9 mouse cellular contexts compared by ENCODE assay signal in the genomic region with DNA sequence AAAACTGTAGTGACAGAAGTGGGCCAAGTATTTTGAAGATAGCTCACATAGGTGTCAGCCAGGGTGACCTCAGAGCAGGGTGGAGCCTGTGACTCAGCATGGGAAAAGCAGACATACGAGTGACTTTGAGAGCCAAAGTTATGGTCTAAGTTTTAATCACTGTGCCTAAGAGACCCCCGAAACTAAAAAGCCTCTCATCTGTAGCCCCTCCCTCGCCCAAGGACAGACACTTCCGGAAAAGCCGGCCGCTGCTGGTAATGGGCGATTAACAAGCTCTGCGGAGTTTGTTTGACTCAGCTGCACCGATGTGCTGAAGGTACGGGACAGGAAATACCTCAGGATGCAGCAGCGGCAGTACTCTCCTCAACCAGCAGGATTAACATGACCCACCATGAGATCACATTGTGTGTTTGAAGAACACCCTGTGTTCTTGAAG.
DNase-seq lines count a peak whose midpoint lies in the region; ATAC-seq and TF ChIP-seq lines count a peak whose summit lies in the region.
"Had no signal": no experiment of that assay in that cellular context is flagged by ENCODE, and none has a peak within 500 bp of the region (broad histone marks: within the 10 kb centered on the region; RNA-seq: fewer than 3 reads in every experiment).

No protein-coding gene starts in this region.

- H3K27me3 ChIP-seq in hindbrain, postnatal 0 days (ENCODE audit: insufficient read depth, low read length), result no peaks in the 10 kb centered on the region
- H3K27me3 ChIP-seq in hindbrain, embryonic 12.5 days, result no peaks in the 10 kb centered on the region
- H3K27me3 ChIP-seq: limb, embryonic 15.5 days had no signal

- no peak overlapping the region for H3K4me3 ChIP-seq in hindbrain, postnatal 0 days (ENCODE audit: low read length)
- no peak overlapping the region for H3K4me3 ChIP-seq in hindbrain, embryonic 12.5 days
- H3K4me3 ChIP-seq: limb, embryonic 15.5 days had no signal

- H3K9ac ChIP-seq in hindbrain, postnatal 0 days (replicated peaks; ENCODE audit: low read length), result no peak overlapping the region
- H3K9ac ChIP-seq in hindbrain, embryonic 12.5 days, result no peak overlapping the region
- H3K9ac ChIP-seq: limb, embryonic 15.5 days had no signal

- DNase-seq in hindbrain, postnatal 0 days (ENCODE audit: low spot score), result peak; percentile 8
- DNase-seq in R1 (ENCODE audit: low read depth, low spot score), result peak; percentile 92
- peak; percentile 28 to 43 for DNase-seq in heart, postnatal 36 days
- no peak for DNase-seq in ovary, adult 18-20 months (ENCODE audit: low spot score)
- DNase-seq in left cerebral cortex, postnatal 4 days, result no peak

- H3K36me3 ChIP-seq in hindbrain, postnatal 0 days (ENCODE audit: insufficient read depth, low read length), result no peaks in the 10 kb centered on the region
- H3K36me3 ChIP-seq in hindbrain, embryonic 12.5 days, result no peaks in the 10 kb centered on the region
- H3K36me3 ChIP-seq: limb, embryonic 15.5 days had no signal

- peak; percentile 45 for TF ChIP-seq CTCF in hindbrain, postnatal 0 days (IDR thresholded peaks at IDR 0.05; ENCODE audit: low read depth)

- H3K27ac ChIP-seq in hindbrain, postnatal 0 days, result no peak overlapping the region
- H3K27ac ChIP-seq in hindbrain, embryonic 12.5 days, result no peak overlapping the region
- H3K27ac ChIP-seq: limb, embryonic 15.5 days had no signal

- no peaks in the 10 kb centered on the region for H3K9me3 ChIP-seq in hindbrain, postnatal 0 days (ENCODE audit: low read length)
- no peaks in the 10 kb centered on the region for H3K9me3 ChIP-seq in hindbrain, embryonic 12.5 days (replicated peaks)
- H3K9me3 ChIP-seq: limb, embryonic 15.5 days had no signal

- 79% methylated on average over 11 of the region's 11 CpGs for WGBS in hindbrain, postnatal 0 days
- 77% methylated on average over 11 of the region's 11 CpGs for WGBS in hindbrain, embryonic 12.5 days

- ATAC-seq in hindbrain, postnatal 0 days, result no peak
- no peak for ATAC-seq in hindbrain, embryonic 12.5 days (ENCODE audit: low FRiP score)
- peak; percentile 74 for ATAC-seq in megakaryocyte-erythroid progenitor cell, adult 5-6 weeks (replicated peaks; ENCODE audit: low FRiP score, low TSS enrichment, poor library complexity, severe bottlenecking)
- no peak for ATAC-seq in frontal cortex, adult (ENCODE audit: low TSS enrichment)

- intact Hi-C loops in heart, postnatal 36 days (cut with DNase I), result loop anchor here (5.0 kb wide), 2 partner anchors 124 to 384 kb away; no protein-coding TSS in a partner anchor
- intact Hi-C loops in left cerebral cortex, postnatal 4 days (cut with DNase I), result loop anchor here (5.0 kb wide), 2 partner anchors 184 to 254 kb away; a partner anchor contains a TSS

- H3K4me2 ChIP-seq in hindbrain, postnatal 0 days (ENCODE audit: low read depth, low read length), result no peak overlapping the region
- H3K4me2 ChIP-seq in hindbrain, embryonic 12.5 days (replicated peaks), result no peak overlapping the region
- H3K4me2 ChIP-seq: limb, embryonic 15.5 days had no signal

- H3K4me1 ChIP-seq in hindbrain, postnatal 0 days (ENCODE audit: insufficient read depth, low read length), result peaks cover 12% of the 10 kb centered on the region; the same call in 1 of the 2 replicates
- peaks cover 7% of the 10 kb centered on the region for H3K4me1 ChIP-seq in hindbrain, embryonic 12.5 days

Comparison
In these comparisons a context has a peak if more than half of its experiments do, and no peak if none do; other contexts are left out.
1. DNase-seq: peak in hindbrain, postnatal 0 days (single experiment), R1 (single experiment) and heart, postnatal 36 days (2 of 2); none in ovary, adult 18-20 months (single experiment) and left cerebral cortex, postnatal 4 days (single experiment).